Comparison of ENCODE assay signal across 8 mouse cellular contexts in genomic region chr11:110993616-110994015, GRCm38 (mm10). TPM values are rescaled to one million over a fixed set of nuclear protein-coding genes. Genes with fewer than 3 reads are reported as not detected.
DNase-seq lines count a peak whose midpoint lies in the region; ATAC-seq lines count a peak whose summit lies in the region.

No protein-coding gene starts in this region.

- H3K4me3 ChIP-seq in liver, embryonic 11.5 days (ENCODE audit: low read depth, low read length): no peak overlapping the region
- no peak overlapping the region for H3K4me3 ChIP-seq in liver, embryonic 12.5 days

- H3K36me3 ChIP-seq in liver, embryonic 11.5 days (ENCODE audit: control insufficient read depth, insufficient read depth, low read length): no peaks in the 10 kb centered on the region
- H3K36me3 ChIP-seq in liver, embryonic 12.5 days: no peaks in the 10 kb centered on the region

- no peak overlapping the region for H3K4me2 ChIP-seq in liver, embryonic 11.5 days
- no peak overlapping the region for H3K4me2 ChIP-seq in liver, embryonic 12.5 days

- H3K4me1 ChIP-seq in liver, embryonic 11.5 days (replicated peaks; ENCODE audit: control insufficient read depth, insufficient read depth, low read length): no peaks in the 10 kb centered on the region
- no peaks in the 10 kb centered on the region for H3K4me1 ChIP-seq in liver, embryonic 12.5 days

- ATAC-seq in liver, embryonic 11.5 days (replicated peaks; ENCODE audit: low FRiP score): peak; percentile 26; the same call in 1 of the 2 replicates
- ATAC-seq in liver, embryonic 12.5 days: no peak
- ATAC-seq in hematopoietic stem cell, adult 5-6 weeks (replicated peaks in 1 of 2; ENCODE audit: insufficient read depth in 1 of 2, low FRiP score in 2 of 2, low TSS enrichment in 1 of 2, low read depth in 1 of 2, poor library complexity in 2 of 2, severe bottlenecking in 2 of 2): peak; percentile 86 to 89
- ATAC-seq in monocyte, adult 5-6 weeks (replicated peaks; ENCODE audit: insufficient number of reproducible peaks, low FRiP score, low TSS enrichment, poor library complexity, severe bottlenecking): peak; percentile 88

- 49% methylated on average over 4 of the region's 4 CpGs for WGBS in liver, embryonic 11.5 days
- WGBS in liver, embryonic 12.5 days (ENCODE audit: insufficient replicate concordance): 31% methylated on average over 4 of the region's 4 CpGs

- no peak overlapping the region for H3K9ac ChIP-seq in liver, embryonic 11.5 days (ENCODE audit: low read depth, low read length)
- no peak overlapping the region for H3K9ac ChIP-seq in liver, embryonic 12.5 days

- H3K27me3 ChIP-seq in liver, embryonic 11.5 days (replicated peaks; ENCODE audit: control insufficient read depth, insufficient read depth, low read length): no peaks in the 10 kb centered on the region
- no peaks in the 10 kb centered on the region for H3K27me3 ChIP-seq in liver, embryonic 12.5 days (replicated peaks)

- no peaks in the 10 kb centered on the region for H3K9me3 ChIP-seq in liver, embryonic 11.5 days (ENCODE audit: control insufficient read depth, low read length)
- H3K9me3 ChIP-seq in liver, embryonic 12.5 days (replicated peaks): no peaks in the 10 kb centered on the region

- no peak overlapping the region for H3K27ac ChIP-seq in liver, embryonic 11.5 days (ENCODE audit: low read depth, low read length)
- H3K27ac ChIP-seq in liver, embryonic 12.5 days: no peak overlapping the region

- no peak for DNase-seq in liver, embryonic 11.5 days (ENCODE audit: low spot score)
- no peak for DNase-seq in left cerebral cortex, adult 8-10 months (ENCODE audit: low spot score in 2 of 2)
- DNase-seq in Muller cell, postnatal 12 days (ENCODE audit: inconsistent ontology term): no peak
- DNase-seq in gastrocnemius, postnatal 4 days (ENCODE audit: low spot score in 2 of 2): no peak
- no peak for DNase-seq in layer of hippocampus, postnatal 36 days

RNA-seq across cellular contexts. Expression of gene Kcnj16, which starts 25.8 kb away (rescaled TPM):
- 0.05 and 0.08 TPM in 2 replicates for polyA plus RNA-seq in liver, embryonic 11.5 days (2014; fragmentation: Nextera tagmentation; extraction: Ambion mirVana)
- polyA plus RNA-seq in liver, embryonic 12.5 days (2016; fragmentation: Nextera tagmentation; extraction: Ambion mirVana): not detected in 2 replicates
- not detected in 2 replicates for total RNA-seq in hematopoietic stem cell, adult 5-6 weeks (2017)
- total RNA-seq in monocyte, adult 5-6 weeks (2017): 0.75 TPM in 1 of 3 replicates, not detected in the others
- 10 to 100 TPM; 19.8 to 28.7 (median 23.8) TPM for total RNA-seq in left cerebral cortex, adult 8-10 months (2022)
- not detected for total RNA-seq in gastrocnemius, postnatal 4 days (2021)
- 10 to 100 TPM; 19.6 to 20.7 TPM for total RNA-seq in layer of hippocampus, postnatal 36 days (2021)

Comparison
In these comparisons a context has a peak if more than half of its experiments do, and no peak if none do; other contexts are left out.
1. RNA of gene Kcnj16, which starts 25.8 kb away (total RNA-seq): 19.8 to 28.7 TPM in left cerebral cortex, adult 8-10 months and 19.6 to 20.7 TPM in layer of hippocampus, postnatal 36 days; not detected in gastrocnemius, postnatal 4 days, not detected in hematopoietic stem cell, adult 5-6 weeks and 0.75 TPM in monocyte, adult 5-6 weeks; every median in the first group is over 10 times any median in the second.